Mouse (Mus musculus): ENCODE measurements around the gene Vps35l. TPM values are rescaled to one million over a fixed set of nuclear protein-coding genes. Genes with fewer than 3 reads are reported as not detected.

Vps35l gene
- total RNA-seq, 2 experiments from 2014 or later, result 51.8 to 55.5 TPM

GRCm38 (mm10) chr7:118740532-118741338, 709 bp downstream of the Vps35l start:
- TF ChIP-seq CTCF (IDR thresholded peaks at IDR 0.05), result no peak
- Histone ChIP-seq H3K27ac (peak overlapping the region; percentile 85), H3K4me3 (peak overlapping the region; percentile 93)
- intact Hi-C loops (cut with DNase I), result loop anchor here (2.0 kb wide), 1 partner anchor 28 kb away; the partner anchor contains the start of gene Ccp110
- DNase-seq (ENCODE audit: extremely low spot score in 1 of 2, low spot score in 2 of 2), result peak; percentile 94 to 95

- Histone ChIP-seq H3K27ac (no peak overlapping the region), H3K4me3 (no peak overlapping the region)
- no peak for TF ChIP-seq CTCF (IDR thresholded peaks at IDR 0.05)
- no peak for DNase-seq (ENCODE audit: extremely low spot score in 1 of 2, low spot score in 2 of 2)
- intact Hi-C loops (cut with DNase I), result no loop called here
These were observed 2.3 kb downstream of the Vps35l start for GRCm38 (mm10) chr7:118742278-118742677.

DNA sequence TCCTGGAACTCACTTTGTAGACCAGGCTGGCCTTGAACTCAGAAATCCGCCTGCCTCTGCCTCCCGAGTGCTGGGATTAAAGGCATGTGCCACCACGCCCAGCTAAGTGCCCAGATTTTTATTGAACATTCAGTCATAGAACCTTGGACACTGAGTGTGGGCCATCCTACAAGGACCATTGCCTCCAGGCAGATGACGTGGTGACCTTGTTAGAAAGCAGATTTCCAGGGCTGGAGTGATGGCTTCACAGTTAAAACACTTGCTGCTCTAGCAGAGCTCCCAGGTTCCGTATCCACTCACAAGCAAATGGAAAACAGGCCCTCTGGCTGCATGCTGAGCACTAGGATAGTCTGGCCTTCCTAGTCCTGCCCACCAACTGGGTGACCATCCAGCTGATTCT, 4.7 kb downstream of the Vps35l start:
- no peak overlapping the region for H3K4me3 ChIP-seq
- intact Hi-C loops (cut with DNase I), result no loop called here
- H3K27ac ChIP-seq, result no peak overlapping the region
- TF ChIP-seq CTCF (IDR thresholded peaks at IDR 0.05), result no peak
- DNase-seq (ENCODE audit: extremely low spot score in 1 of 2, low spot score in 2 of 2), result no peak

DNA sequence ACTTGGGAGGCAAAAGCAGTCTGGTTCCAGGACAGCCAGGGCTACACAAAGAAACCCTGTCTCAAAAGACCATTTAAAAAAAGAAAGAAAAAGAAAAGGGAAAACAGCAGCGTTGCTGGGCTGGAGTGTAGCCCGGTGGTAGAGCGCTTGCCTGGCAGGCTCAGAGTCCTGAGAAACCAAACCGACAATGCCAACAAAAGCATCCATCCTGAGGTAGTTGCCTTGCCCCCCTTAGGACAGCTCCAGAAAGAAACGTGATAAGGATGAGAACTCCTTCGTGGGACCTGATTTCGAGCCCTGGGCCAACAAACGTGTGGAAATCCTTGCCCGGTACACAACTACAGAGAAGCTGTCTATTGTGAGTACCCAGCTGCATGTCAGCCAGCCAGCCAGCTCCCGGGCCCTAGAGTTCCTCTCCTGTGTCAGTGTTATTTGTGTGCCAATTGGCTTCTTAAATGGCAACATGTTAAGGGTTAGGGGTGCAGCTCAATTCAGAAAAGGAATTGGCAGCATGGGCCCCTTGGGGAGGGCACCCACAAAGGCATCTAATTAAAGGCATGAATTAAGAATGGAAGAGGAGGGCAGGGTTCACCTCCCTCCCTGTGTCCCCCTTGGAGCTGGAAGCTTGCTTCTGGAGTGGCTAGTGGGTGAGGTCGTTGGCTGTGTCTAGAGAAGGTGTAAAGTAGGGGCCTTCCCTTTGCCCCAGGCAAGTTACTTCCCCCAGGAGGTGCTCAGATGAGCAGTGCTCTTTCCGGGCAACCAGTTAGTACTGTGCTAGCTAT, 8.1 kb downstream of the Vps35l start:
- H3K27ac ChIP-seq, result peak overlapping the region; percentile 58; the same call in 1 of the 2 replicates
- no peak for DNase-seq (ENCODE audit: extremely low spot score in 1 of 2, low spot score in 2 of 2)
- TF ChIP-seq CTCF (IDR thresholded peaks at IDR 0.05), result no peak
- no peak overlapping the region for H3K4me3 ChIP-seq
- intact Hi-C loops (cut with DNase I), result no loop called here

- no peak for TF ChIP-seq CTCF (IDR thresholded peaks at IDR 0.05)
- intact Hi-C loops (cut with DNase I), result no loop called here
- DNase-seq (ENCODE audit: extremely low spot score in 1 of 2, low spot score in 2 of 2), result no peak
These were observed 9.7 kb downstream of the Vps35l start for GRCm38 (mm10) chr7:118749706-118750105.

GRCm38 (mm10) chr7:118751625-118752024, 11.6 kb downstream of the Vps35l start:
- H3K4me3 ChIP-seq, result no peak overlapping the region
- H3K27ac ChIP-seq, result no peak overlapping the region
- intact Hi-C loops (cut with DNase I), result no loop called here
- no peak for TF ChIP-seq CTCF (IDR thresholded peaks at IDR 0.05)
- DNase-seq (ENCODE audit: extremely low spot score in 1 of 2, low spot score in 2 of 2), result no peak

More at GRCm38 (mm10) chr7:118749706-118750105, 9.7 kb downstream of the Vps35l start:
- Histone ChIP-seq H3K4me3 (no peak overlapping the region), H3K27ac (no peak overlapping the region)

DNA sequence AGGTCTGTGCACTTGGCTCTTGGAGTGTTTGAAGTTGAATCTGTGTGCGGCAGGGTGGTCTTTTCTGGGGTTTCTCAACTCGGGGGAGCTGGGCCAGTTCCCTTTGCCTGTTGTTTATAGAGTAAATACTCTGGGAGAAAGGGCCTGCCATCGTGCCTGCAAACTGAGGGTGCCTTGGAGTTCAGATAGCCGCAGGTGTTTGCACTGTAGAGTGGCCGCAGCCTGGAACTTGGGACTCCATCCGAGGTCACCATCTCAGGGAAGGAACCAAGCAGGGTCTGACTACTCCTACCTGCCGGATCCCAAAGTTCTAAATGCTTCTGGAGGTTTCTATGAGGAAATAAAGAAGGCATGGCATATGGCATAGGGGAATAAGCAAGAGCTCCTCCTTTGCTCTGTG, 15.7 kb downstream of the Vps35l start:
- H3K4me3 ChIP-seq, result no peak overlapping the region
- intact Hi-C loops (cut with DNase I), result no loop called here
- TF ChIP-seq CTCF (IDR thresholded peaks at IDR 0.05), result no peak

GRCm38 (mm10) chr7:118756490-118757265, 16.7 kb downstream of the Vps35l start:
- TF ChIP-seq CTCF (IDR thresholded peaks at IDR 0.05), result no peak
- no peak for DNase-seq (ENCODE audit: extremely low spot score in 1 of 2, low spot score in 2 of 2)
- Histone ChIP-seq H3K27ac (no peak overlapping the region), H3K4me3 (no peak overlapping the region)
- intact Hi-C loops (cut with DNase I), result no loop called here

More for the DNA sequence above, 15.7 kb downstream of the Vps35l start:
- H3K27ac ChIP-seq, result no peak overlapping the region
- no peak for DNase-seq (ENCODE audit: extremely low spot score in 1 of 2, low spot score in 2 of 2)

GRCm38 (mm10) chr7:118758369-118758768, 18.3 kb downstream of the Vps35l start:
- DNase-seq (ENCODE audit: extremely low spot score in 1 of 2, low spot score in 2 of 2), result no peak
- intact Hi-C loops (cut with DNase I), result no loop called here
- no peak overlapping the region for H3K4me3 ChIP-seq
- no peak for TF ChIP-seq CTCF (IDR thresholded peaks at IDR 0.05)
- no peak overlapping the region for H3K27ac ChIP-seq

DNA sequence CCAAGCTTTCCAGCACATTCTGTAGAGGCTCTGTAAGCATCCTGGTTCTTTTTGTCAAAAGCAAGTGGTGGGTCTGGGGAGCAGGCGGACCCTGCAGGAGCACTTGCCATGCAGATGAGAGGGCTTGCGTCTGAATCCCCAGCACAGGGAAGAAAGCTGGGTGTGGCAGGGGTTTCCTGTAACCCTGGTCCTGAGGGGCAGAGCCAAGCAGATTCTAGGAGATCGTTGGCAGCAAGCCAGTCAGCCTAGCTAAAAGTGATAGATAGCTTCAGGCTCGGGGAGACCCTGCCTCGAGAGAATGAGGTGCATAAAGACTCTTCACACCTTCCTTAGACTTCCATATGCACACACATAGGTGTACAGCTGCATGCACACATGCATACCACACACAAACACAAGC, 19.3 kb downstream of the Vps35l start:
- TF ChIP-seq CTCF (IDR thresholded peaks at IDR 0.05), result no peak
- intact Hi-C loops (cut with DNase I), result no loop called here
- Histone ChIP-seq H3K4me3 (no peak overlapping the region), H3K27ac (no peak overlapping the region)
- no peak for DNase-seq (ENCODE audit: extremely low spot score in 1 of 2, low spot score in 2 of 2)

DNA sequence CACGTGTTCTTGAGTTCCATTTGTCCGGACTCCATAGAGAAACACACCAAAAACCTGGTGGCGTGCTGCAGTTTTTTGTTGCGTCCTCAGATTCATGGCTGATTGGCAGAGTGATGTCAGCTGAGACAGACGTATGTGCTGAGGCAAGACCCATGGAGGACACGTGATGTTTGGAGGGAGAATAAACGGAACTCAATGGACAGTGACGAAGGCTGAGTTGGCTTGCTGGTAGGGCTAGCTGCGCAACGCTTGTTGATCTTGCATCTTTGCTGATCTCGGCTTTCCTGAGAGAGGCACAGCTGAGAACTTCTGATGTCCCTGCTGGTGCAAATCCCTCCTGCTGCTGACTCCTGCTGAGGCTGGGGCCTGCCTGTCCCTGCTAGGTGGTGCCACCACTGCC, 23.9 kb downstream of the Vps35l start:
- DNase-seq (ENCODE audit: extremely low spot score in 1 of 2, low spot score in 2 of 2), result no peak
- intact Hi-C loops (cut with DNase I), result loop anchor here (10.0 kb wide), 1 partner anchor 731 kb away; no protein-coding TSS in a partner anchor
- Histone ChIP-seq H3K4me3 (no peak overlapping the region), H3K27ac (no peak overlapping the region)
- TF ChIP-seq CTCF (IDR thresholded peaks at IDR 0.05), result no peak

Data from left cerebral cortex, adult 2 months (tissue).